Mouse (Mus musculus): ENCODE measurements at regions not wholly inside any gene's neighbourhood (a gene's known extent, or its start where the extent isn't known, plus 50 kb on each side); places are given as distances from the start of the nearest gene placed in this dataset.

DNA sequence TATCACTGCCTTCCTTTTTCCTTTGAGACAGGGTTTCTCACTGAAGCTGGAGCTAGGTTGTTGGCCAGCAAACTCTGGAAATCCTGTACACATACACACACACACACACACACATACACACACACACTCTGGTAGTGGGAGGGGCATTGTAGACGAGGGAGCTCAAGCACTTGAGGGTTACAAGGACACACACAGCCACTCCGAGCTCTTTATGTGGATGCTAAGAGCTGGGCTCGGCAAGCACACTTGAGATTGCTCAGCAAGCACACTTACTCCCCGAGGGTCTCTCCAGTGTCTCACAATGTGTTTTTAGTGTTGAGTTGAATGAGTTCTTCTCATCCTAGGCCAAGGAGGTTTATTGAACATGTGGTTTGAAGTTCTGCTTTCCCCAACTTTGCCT is 66.2 kb downstream of the Fam110c start:
- TF ChIP-seq POLR2A (IDR thresholded peaks at IDR 0.05; ENCODE audit: extremely low read depth, insufficient read depth, low read length) (no peak), CTCF (IDR thresholded peaks at IDR 0.05; ENCODE audit: low read depth, low read length) (no peak)

Measured in liver, adult 2 months (tissue).